Mouse (Mus musculus) forebrain, embryonic 16.5 days (tissue): Measurements from ENCODE around the gene 6430548M08Rik. TPM values are rescaled to one million over a fixed set of nuclear protein-coding genes. Genes with fewer than 3 reads are reported as not detected.

Experiments
- ATAC-seq: fragments of 200-750 bp; cut with Nextera tagmentation; 2 replicates; pipeline ENCODE4 v1.8.0; 2017; ENCODE audit warnings: mild to moderate bottlenecking, moderate library complexity
- H3K27ac ChIP-seq: fragments of 300-500 bp; sonication (generic); 2 replicates; pipeline ENCODE4 v1.5.1; 2014; ENCODE audit warnings: low read length, control low read depth
- H3K27me3 ChIP-seq: fragments of 300-500 bp; sonication (generic); replicated peaks from 2 replicates; pipeline ENCODE4 v1.6.1; 2014; ENCODE audit warnings: low read length; ENCODE audit not compliant: control insufficient read depth, insufficient read depth
- H3K36me3 ChIP-seq: fragments of 300-500 bp; sonication (generic); 2 replicates; pipeline ENCODE4 v1.6.1; 2014; ENCODE audit not compliant: control insufficient read depth, insufficient read depth
- H3K4me1 ChIP-seq: fragments of 300-500 bp; sonication (generic); replicated peaks from 2 replicates; pipeline ENCODE4 v1.6.1; 2014; ENCODE audit warnings: low read length; ENCODE audit not compliant: control insufficient read depth, insufficient read depth
- H3K4me2 ChIP-seq: fragments of 300-500 bp; sonication (generic); 2 replicates; pipeline ENCODE4 v1.6.1; 2014; ENCODE audit warnings: mild to moderate bottlenecking, low read length, control low read depth
- H3K4me3 ChIP-seq: fragments of 300-500 bp; sonication (generic); replicated peaks from 2 replicates; pipeline ENCODE4 v1.5.1; 2014; ENCODE audit warnings: mild to moderate bottlenecking, low read length, control low read depth
- H3K9ac ChIP-seq: fragments of 300-500 bp; sonication (generic); replicated peaks from 2 replicates; pipeline ENCODE4 v1.6.1; 2014; ENCODE audit warnings: low read depth, low read length, control low read depth
- H3K9me3 ChIP-seq: fragments of 300-500 bp; sonication (generic); 2 replicates; pipeline ENCODE4 v1.6.1; 2016; ENCODE audit warnings: low read length; ENCODE audit not compliant: control insufficient read depth
- WGBS: fragments of 180-500 bp; shearing (Covaris S2); extraction: QIAGEN DNeasy Blood & Tissue Kit; methylation state at CpG from one replicate; pipeline ENCODE4 v1.1.7; 2014; 5-methylcytosine and 5-hydroxymethylcytosine counted together
- polyA plus RNA-seq: library from polyadenylated mRNA; unstranded; fragments of >200 nt; fragmentation: Nextera tagmentation; extraction: Ambion mirVana; gene quantifications from 2 replicates; pipeline ENCODE4 v1.2.1, GENCODE M21; 2015

The 6430548M08Rik gene
- polyA plus RNA-seq, 1 experiment from 2014 or later: 27.5 TPM

DNA sequence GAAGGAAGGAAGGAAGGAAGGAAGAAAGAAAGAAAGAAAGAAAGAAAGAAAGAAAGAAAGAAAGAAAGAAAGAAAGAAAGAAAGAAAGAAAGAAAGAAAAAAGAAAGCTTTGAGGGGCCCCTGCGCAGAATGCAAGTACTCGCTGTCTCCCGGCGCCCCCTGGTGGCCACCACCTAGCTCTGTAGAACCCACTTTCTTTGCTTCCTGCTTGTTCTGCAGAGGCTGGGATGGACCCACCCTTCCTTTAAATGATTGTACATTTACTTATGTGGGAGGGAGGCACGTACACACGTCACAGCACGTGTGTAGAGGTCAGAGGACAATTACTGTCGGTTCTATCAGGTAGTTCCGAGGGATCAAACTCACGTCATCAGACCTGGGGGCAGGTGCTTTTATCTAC lies 35.9 kb upstream of the 6430548M08Rik start:
- H3K9ac ChIP-seq: no peak overlapping the region
- WGBS: 13% methylated on average over 10 of the region's 10 CpGs
- no peaks in the 10 kb centered on the region for H3K27me3 ChIP-seq
- peaks cover 13% of the 10 kb centered on the region for H3K36me3 ChIP-seq
- no peak overlapping the region for H3K4me3 ChIP-seq
- H3K9me3 ChIP-seq: no peaks in the 10 kb centered on the region
- no peaks in the 10 kb centered on the region for H3K4me1 ChIP-seq
- peak; percentile 72; the same call in 1 of the 2 replicates for ATAC-seq
- H3K27ac ChIP-seq: no peak overlapping the region
- no peak overlapping the region for H3K4me2 ChIP-seq

DNA sequence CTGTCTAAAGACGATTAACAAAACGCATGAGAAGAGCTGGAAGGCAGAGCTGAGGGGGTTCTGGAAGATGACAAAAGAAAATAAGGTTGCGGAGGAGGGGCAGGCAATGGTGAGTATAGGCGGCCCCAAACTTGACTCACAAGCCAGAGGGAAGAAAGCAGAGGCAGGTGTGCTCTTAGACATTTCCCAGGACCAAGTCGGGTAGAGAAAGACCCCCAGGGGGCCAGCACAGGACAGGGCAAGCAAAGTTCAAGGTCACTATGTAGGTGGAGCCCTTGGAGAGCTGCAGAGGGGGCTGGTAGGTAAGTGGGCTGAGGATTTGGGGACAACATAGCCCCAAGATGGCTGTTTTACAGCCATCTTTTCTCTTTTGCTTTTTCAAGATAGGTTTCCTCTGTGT lies 34.6 kb upstream of the 6430548M08Rik start:
- peaks cover 13% of the 10 kb centered on the region for H3K36me3 ChIP-seq
- H3K4me3 ChIP-seq: no peak overlapping the region
- no peak overlapping the region for H3K9ac ChIP-seq
- H3K27ac ChIP-seq: no peak overlapping the region
- H3K9me3 ChIP-seq: no peaks in the 10 kb centered on the region
- ATAC-seq: no peak
- H3K4me1 ChIP-seq: 0 out of 2 replicates have a peak, but pooled peaks cover 4% of the 10 kb centered on the region
- 65% methylated on average over 5 of the region's 5 CpGs for WGBS
- H3K27me3 ChIP-seq: no peaks in the 10 kb centered on the region
- no peak overlapping the region for H3K4me2 ChIP-seq

DNA sequence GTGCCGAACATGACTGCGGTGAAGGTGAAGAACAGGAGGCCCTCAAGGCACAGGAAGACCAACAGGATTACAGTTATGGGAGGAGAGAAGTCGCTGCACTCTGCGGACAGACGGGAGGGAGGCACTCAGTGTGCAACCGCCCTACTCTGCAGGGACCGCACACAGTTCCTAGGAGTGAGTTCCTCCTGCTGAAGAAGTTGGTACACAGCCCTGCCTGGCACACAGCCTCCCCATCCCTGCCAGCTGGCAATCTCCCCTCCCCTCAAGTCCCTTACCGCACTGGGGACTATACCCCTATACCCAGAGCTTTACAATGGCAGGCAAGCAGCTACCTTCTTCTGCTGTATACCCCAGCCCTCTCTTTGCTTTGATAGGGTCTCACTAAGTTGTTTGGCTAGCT lies 30.7 kb upstream of the 6430548M08Rik start:
- H3K9me3 ChIP-seq: no peaks in the 10 kb centered on the region
- no peak overlapping the region for H3K9ac ChIP-seq
- H3K27ac ChIP-seq: no peak overlapping the region
- no peak overlapping the region for H3K4me2 ChIP-seq
- H3K27me3 ChIP-seq: no peaks in the 10 kb centered on the region
- 71% methylated on average over 8 of the region's 8 CpGs for WGBS
- H3K4me1 ChIP-seq: 0 out of 2 replicates have a peak, but pooled peaks cover 4% of the 10 kb centered on the region
- peak; percentile 73; the same call in 1 of the 2 replicates for ATAC-seq
- no peak overlapping the region for H3K4me3 ChIP-seq
- peaks cover 35% of the 10 kb centered on the region for H3K36me3 ChIP-seq

DNA sequence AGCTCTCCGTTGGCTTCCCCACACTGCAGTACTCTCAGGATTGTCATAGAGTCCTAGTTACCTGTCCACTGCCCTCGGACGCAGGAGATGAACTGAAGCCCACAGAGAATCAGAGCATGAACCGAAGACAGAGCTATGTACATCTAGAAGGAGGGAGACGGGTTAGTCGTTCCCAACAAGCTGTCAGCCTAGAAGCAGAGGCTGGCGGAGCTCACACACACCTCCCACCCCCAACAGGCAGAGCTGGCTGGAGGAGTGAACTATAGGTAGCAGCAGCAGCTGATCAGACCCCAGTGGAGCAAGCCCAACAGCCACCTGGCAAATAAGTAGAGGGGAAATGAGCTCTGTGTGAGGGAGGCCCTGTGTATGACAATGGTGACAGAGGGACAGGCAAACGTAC lies 29.2 kb upstream of the 6430548M08Rik start:
- peaks cover 37% of the 10 kb centered on the region for H3K36me3 ChIP-seq
- H3K4me2 ChIP-seq: no peak overlapping the region
- no peaks in the 10 kb centered on the region for H3K27me3 ChIP-seq
- H3K9me3 ChIP-seq: no peaks in the 10 kb centered on the region
- no peak overlapping the region for H3K27ac ChIP-seq
- H3K9ac ChIP-seq: no peak overlapping the region
- H3K4me1 ChIP-seq: 0 out of 2 replicates have a peak, but pooled peaks cover 4% of the 10 kb centered on the region
- WGBS: 88% methylated on average over 8 of the region's 8 CpGs
- H3K4me3 ChIP-seq: no peak overlapping the region
- no peak for ATAC-seq

DNA sequence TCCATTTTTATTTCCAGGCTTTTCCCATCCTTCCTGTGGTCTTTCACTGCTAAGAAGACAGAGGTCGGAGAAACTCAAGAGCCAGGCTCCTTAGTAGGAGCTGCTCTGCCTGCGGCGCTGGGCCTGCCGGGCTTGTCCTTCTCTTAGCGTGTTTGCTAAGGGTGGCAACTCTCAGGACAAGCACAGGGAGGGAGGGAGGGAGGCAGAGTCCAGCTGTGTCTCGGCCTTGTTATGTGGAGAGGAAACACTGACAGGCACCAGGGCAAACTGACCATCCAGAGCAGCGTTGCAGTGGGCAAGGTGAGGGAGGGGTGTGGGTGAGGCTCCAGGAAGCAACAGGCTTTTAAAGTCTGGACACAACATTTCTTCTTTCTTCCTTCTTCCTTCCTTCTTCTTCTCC lies 24.4 kb upstream of the 6430548M08Rik start:
- Histone ChIP-seq H3K4me2 (no peak overlapping the region), H3K27ac (no peak overlapping the region), H3K9ac (no peak overlapping the region), H3K9me3 (no peaks in the 10 kb centered on the region), H3K27me3 (no peaks in the 10 kb centered on the region), H3K36me3 (peaks cover 34% of the 10 kb centered on the region), H3K4me3 (no peak overlapping the region), H3K4me1 (no peaks in the 10 kb centered on the region)
- ATAC-seq: no peak
- 77% methylated on average over 7 of the region's 7 CpGs for WGBS

DNA sequence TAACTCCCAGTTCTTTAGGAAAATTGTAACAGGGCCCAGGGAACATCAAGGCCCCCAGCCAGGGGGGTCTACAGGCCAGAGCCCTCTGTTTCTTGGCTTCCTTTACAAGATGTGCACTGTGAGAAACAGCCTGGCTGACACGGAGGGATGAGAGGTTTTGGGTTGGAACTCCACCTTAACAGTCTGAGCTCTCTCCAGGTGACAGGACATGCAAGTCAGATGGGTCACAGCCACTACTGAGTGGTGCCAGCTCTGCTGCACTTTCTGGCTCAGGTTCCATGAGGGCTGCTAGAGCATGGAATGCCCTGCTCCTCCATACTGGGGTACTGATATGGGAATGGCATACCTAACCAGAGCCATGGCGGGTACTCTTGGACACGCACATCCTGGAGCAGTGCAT lies 22.9 kb upstream of the 6430548M08Rik start:
- Histone ChIP-seq H3K9me3 (no peaks in the 10 kb centered on the region), H3K9ac (no peak overlapping the region), H3K36me3 (peaks cover 27% of the 10 kb centered on the region), H3K27me3 (no peaks in the 10 kb centered on the region), H3K4me1 (no peaks in the 10 kb centered on the region), H3K4me2 (no peak overlapping the region), H3K27ac (no peak overlapping the region), H3K4me3 (no peak overlapping the region)
- no peak for ATAC-seq
- 95% methylated on average over 3 of the region's 3 CpGs for WGBS

DNA sequence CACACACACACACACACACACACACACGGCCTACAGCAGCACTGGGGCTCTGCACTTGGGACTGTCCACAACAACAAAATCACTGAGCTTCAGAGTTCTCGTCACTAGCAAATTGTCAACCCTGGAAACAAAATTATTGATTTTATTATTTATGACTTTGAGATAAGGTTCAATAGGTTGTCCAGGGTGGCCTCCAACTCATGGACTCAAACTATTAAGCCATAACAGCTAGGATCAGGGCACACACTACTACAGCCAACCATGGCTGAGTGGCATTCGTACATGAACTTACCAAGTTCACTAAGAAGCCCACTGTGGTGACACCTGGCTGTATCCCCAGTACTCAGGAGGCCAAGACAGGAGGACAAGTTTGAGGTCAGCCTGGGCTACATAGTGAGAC lies 20.8 kb upstream of the 6430548M08Rik start:
- Histone ChIP-seq H3K9ac (no peak overlapping the region), H3K27ac (no peak overlapping the region), H3K36me3 (peaks cover 11% of the 10 kb centered on the region), H3K4me2 (no peak overlapping the region), H3K9me3 (no peaks in the 10 kb centered on the region), H3K4me3 (no peak overlapping the region), H3K4me1 (no peaks in the 10 kb centered on the region), H3K27me3 (no peaks in the 10 kb centered on the region)
- 99% methylated on average over 3 of the region's 3 CpGs for WGBS
- no peak for ATAC-seq

DNA sequence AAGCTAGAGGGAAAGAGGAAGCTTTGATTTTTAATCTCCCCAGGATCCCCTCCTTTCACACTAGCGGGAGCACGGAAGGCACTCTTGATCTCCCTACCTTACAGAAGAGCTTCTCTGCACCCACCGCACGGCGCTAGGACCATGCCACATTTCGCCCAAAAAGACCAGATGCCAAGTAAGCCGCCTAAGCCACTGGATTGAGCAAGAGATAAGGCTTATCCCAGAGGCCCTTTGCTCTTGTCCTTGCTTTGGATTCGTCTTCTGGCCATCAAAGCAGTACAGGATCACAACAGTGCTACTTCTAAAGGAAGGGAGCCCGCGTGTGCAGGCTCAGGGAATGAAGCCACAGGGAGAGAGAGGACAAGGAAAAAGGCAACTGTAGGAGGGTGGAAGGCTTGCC lies 19.2 kb upstream of the 6430548M08Rik start:
- no peaks in the 10 kb centered on the region for H3K27me3 ChIP-seq
- no peak overlapping the region for H3K4me2 ChIP-seq
- no peak overlapping the region for H3K27ac ChIP-seq
- no peak overlapping the region for H3K4me3 ChIP-seq
- H3K36me3 ChIP-seq: peaks cover 9% of the 10 kb centered on the region
- H3K9ac ChIP-seq: no peak overlapping the region
- H3K4me1 ChIP-seq: peaks cover 6% of the 10 kb centered on the region
- WGBS: 92% methylated on average over 10 of the region's 10 CpGs
- ATAC-seq: no peak
- H3K9me3 ChIP-seq: no peaks in the 10 kb centered on the region

DNA sequence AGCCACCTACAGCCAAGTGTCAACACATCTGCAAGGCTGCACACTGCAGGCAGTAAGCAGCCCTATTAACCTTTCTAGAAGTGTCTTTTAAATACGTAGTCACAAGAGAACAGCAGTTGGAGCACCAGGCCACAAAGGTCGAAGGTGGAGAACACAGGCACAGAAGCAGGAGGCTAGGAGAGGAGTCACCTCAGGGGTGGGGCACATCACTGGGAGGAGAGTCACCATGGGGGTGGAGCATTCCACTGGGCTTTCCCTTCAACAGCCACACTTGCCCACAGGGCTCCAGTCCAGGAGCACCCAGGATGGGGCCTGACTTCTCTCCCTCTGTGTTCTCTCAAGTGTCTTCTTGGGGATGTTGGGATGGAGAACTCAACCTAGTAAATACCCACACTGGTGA lies 17.5 kb upstream of the 6430548M08Rik start:
- H3K27me3 ChIP-seq: no peaks in the 10 kb centered on the region
- H3K9ac ChIP-seq: no peak overlapping the region
- WGBS: 80% methylated on average over 2 of the region's 2 CpGs
- H3K36me3 ChIP-seq: peaks cover 8% of the 10 kb centered on the region
- H3K4me2 ChIP-seq: no peak overlapping the region
- no peak for ATAC-seq
- H3K4me3 ChIP-seq: no peak overlapping the region
- H3K27ac ChIP-seq: no peak overlapping the region
- H3K4me1 ChIP-seq: peaks cover 15% of the 10 kb centered on the region
- no peaks in the 10 kb centered on the region for H3K9me3 ChIP-seq

DNA sequence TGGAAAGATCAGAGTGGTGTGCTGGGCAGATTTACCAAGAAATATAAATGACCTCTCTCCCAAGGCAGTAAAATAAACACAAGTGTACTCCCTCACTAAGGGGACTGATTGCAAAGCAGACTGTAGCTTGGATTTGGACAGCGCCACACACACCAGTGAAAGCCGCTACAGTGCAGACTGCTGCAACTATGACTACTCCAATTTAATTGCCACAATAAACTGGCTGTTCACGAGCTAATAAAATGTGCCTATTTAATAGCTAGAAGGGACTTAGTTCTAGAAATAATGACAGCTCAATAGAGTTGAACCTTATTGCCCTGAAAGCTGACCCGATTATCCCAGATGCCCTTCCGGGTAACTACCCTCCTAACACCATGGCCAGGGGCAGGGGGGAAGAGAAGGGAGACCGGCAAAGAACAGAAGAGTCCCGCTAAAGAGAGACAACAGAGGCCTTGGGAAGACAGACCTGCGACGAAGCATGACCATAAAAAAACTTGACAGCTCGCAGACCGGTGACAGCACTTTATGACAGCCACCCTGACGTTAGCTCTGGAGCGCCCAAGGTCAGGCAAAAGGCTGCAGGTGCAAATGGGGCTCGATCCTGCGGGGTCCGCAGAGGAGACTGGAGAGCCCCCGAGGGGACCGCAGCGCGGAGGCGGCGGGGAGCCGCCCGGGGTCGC lies 13.4 kb upstream of the 6430548M08Rik start:
- H3K4me2 ChIP-seq: peak overlapping the region; percentile 86
- no peaks in the 10 kb centered on the region for H3K9me3 ChIP-seq
- H3K27me3 ChIP-seq: no peaks in the 10 kb centered on the region
- 5% methylated on average over 25 of the region's 25 CpGs for WGBS
- no peaks in the 10 kb centered on the region for H3K36me3 ChIP-seq
- H3K4me3 ChIP-seq: peak overlapping the region; percentile 83
- no peak for ATAC-seq
- peaks cover 31% of the 10 kb centered on the region for H3K4me1 ChIP-seq
- peak overlapping the region; percentile 93 for H3K27ac ChIP-seq
- peak overlapping the region; percentile 87 for H3K9ac ChIP-seq
